Mouse (Mus musculus) urinary bladder, postnatal 4 days (tissue): ENCODE results near the gene Srprb.

ENCODE experiments used
- DNase-seq, 2 experiments: peaks; one replicate each; pipeline ENCODE4 v3.0.0; 2021 to 2022; ENCODE audit warnings: low spot score in 2 of 2

Srprb gene

GRCm38 (mm10) chr9:103146703-103147102, 55.2 kb downstream of the Srprb start:
- DNase-seq, result no peak

- DNase-seq, result no peak
Measured at GRCm38 (mm10) chr9:103146257-103146656, 55.7 kb downstream of the Srprb start.

- DNase-seq, result no peak
Measured at GRCm38 (mm10) chr9:103145351-103145750, 56.6 kb downstream of the Srprb start.

- DNase-seq, result no peak
Measured at GRCm38 (mm10) chr9:103143881-103144280, 58.1 kb downstream of the Srprb start.

GRCm38 (mm10) chr9:103141266-103141665, 60.7 kb downstream of the Srprb start:
- DNase-seq, result no peak

GRCm38 (mm10) chr9:103140384-103140783, 61.6 kb downstream of the Srprb start:
- no peak for DNase-seq

- no peak for DNase-seq
Measured at GRCm38 (mm10) chr9:103139481-103139880, 62.5 kb downstream of the Srprb start.
